Mouse (Mus musculus): ENCODE measurements around the gene Gm49388. TPM values are rescaled to one million over a fixed set of nuclear protein-coding genes. Genes with fewer than 3 reads are reported as not detected.

Gm49388 gene
- polyA plus RNA-seq, 1 experiment from 2014 or later: not detected

DNA sequence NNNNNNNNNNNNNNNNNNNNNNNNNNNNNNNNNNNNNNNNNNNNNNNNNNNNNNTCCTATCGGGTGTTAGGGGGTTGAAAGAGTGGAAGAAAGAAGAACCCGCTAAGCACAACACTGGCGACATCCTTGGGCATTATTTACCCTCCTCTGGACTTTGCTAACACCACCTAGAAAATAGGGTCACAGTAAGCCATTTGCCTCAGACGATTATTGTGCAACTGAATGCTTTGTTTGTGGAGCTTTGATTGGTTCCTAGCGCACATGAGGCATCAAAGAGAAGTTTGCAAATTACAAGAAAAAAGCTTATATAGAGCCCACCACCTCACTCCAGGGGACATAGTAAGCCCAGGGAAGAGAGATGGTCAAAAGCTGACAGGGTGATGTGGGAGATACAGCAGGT is 23.4 kb downstream of the Gm49388 start:
- H3K9ac ChIP-seq (ENCODE audit: low read length): no peak overlapping the region
- ATAC-seq (replicated peaks; ENCODE audit: low FRiP score) (no peak), DNase-seq (ENCODE audit: low spot score) (no peak)
- no peak overlapping the region for H3K27ac ChIP-seq (ENCODE audit: low read depth, low read length)
- H3K4me2 ChIP-seq (ENCODE audit: low read depth, low read length, severe bottlenecking): no peak overlapping the region
- no peaks in the 10 kb centered on the region for H3K4me1 ChIP-seq (replicated peaks; ENCODE audit: control insufficient read depth, insufficient read depth, low read length)
- H3K27me3 ChIP-seq (ENCODE audit: control insufficient read depth, insufficient read depth, low read length): no peaks in the 10 kb centered on the region
- H3K9me3 ChIP-seq (ENCODE audit: control insufficient read depth, low read length): no peaks in the 10 kb centered on the region
- H3K4me3 ChIP-seq (ENCODE audit: low read depth, low read length): no peak overlapping the region
- H3K36me3 ChIP-seq (ENCODE audit: control insufficient read depth, insufficient read depth, low read length): no peaks in the 10 kb centered on the region
- 64% methylated on average over 5 of the region's 5 CpGs for WGBS

DNA sequence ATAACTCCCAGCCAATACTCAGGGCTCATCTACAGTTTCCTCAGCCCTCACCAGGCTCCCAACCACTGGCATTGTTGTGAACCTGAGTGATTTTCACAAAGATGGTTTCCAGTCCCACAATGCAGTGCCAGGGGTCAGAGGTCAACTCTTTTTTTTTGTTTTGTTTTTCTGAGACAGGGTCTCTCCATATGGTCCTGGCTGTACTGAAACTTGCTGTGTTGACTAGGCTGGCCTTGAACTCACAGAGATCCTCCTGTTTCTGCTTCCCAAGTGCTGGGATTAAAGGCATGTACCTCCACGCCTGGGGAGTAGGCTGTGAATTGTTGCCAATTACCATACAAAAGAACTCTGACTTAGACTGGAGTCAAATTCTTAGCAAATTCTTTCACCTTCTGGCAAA is 24.4 kb downstream of the Gm49388 start:
- Histone ChIP-seq H3K9ac (ENCODE audit: low read length) (no peak overlapping the region), H3K4me1 (replicated peaks; ENCODE audit: control insufficient read depth, insufficient read depth, low read length) (no peaks in the 10 kb centered on the region), H3K36me3 (ENCODE audit: control insufficient read depth, insufficient read depth, low read length) (no peaks in the 10 kb centered on the region), H3K27ac (ENCODE audit: low read depth, low read length) (no peak overlapping the region), H3K4me2 (ENCODE audit: low read depth, low read length, severe bottlenecking) (no peak overlapping the region), H3K9me3 (ENCODE audit: control insufficient read depth, low read length) (no peaks in the 10 kb centered on the region), H3K4me3 (ENCODE audit: low read depth, low read length) (no peak overlapping the region), H3K27me3 (ENCODE audit: control insufficient read depth, insufficient read depth, low read length) (no peaks in the 10 kb centered on the region)
- no peak for DNase-seq (ENCODE audit: low spot score)
- WGBS: 85% methylated on average over 1 of the region's 1 CpGs
- ATAC-seq (replicated peaks; ENCODE audit: low FRiP score): no peak

DNA sequence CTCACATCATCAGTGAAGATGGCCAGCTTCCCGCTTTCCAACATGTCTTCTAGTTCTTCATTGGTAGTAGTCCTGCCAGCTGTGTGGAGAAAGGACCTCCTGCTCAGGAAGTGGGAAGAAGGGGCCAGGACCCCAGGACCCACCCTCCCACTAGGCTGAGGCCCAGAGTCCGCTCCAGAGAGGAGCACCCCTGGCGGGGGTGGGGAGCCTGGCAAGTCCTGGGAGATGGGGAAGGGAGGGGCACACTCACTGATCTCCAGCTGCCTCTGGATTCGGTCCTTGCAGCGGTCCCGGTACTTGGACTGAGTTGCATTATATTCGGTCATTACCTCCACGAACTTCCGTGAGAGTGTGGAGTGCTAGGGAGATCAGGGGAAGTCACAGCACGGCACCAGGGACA is 25.2 kb downstream of the Gm49388 start:
- Histone ChIP-seq H3K9ac (ENCODE audit: low read length) (no peak overlapping the region), H3K4me1 (replicated peaks; ENCODE audit: control insufficient read depth, insufficient read depth, low read length) (no peaks in the 10 kb centered on the region), H3K27ac (ENCODE audit: low read depth, low read length) (no peak overlapping the region), H3K4me2 (ENCODE audit: low read depth, low read length, severe bottlenecking) (no peak overlapping the region), H3K27me3 (ENCODE audit: control insufficient read depth, insufficient read depth, low read length) (no peaks in the 10 kb centered on the region), H3K36me3 (ENCODE audit: control insufficient read depth, insufficient read depth, low read length) (no peaks in the 10 kb centered on the region), H3K4me3 (ENCODE audit: low read depth, low read length) (no peak overlapping the region), H3K9me3 (ENCODE audit: control insufficient read depth, low read length) (no peaks in the 10 kb centered on the region)
- ATAC-seq (replicated peaks; ENCODE audit: low FRiP score) (no peak), DNase-seq (ENCODE audit: low spot score) (no peak)
- 81% methylated on average over 10 of the region's 10 CpGs for WGBS

DNA sequence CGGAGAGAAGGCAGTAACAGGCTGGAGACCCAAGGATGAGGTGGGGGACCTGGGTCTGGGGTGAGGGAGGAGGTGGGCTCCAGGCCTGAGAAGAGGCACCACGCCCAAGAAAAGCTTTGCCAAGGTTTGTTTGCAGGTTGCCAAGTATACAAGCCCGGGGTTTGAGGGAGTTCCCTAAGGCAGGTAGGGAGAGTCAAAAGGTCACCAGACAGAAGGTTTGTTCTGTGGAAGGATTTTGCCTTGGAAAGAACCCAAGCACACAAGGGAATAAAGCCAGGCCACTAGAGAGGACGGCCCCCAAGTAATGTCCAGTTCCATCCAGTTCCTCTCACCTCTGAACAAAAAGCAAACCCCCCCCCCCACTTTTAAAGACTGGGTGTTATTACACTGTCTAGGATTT is 25.8 kb downstream of the Gm49388 start:
- Histone ChIP-seq H3K27me3 (ENCODE audit: control insufficient read depth, insufficient read depth, low read length) (no peaks in the 10 kb centered on the region), H3K9ac (ENCODE audit: low read length) (no peak overlapping the region), H3K9me3 (ENCODE audit: control insufficient read depth, low read length) (no peaks in the 10 kb centered on the region), H3K4me2 (ENCODE audit: low read depth, low read length, severe bottlenecking) (no peak overlapping the region), H3K36me3 (ENCODE audit: control insufficient read depth, insufficient read depth, low read length) (no peaks in the 10 kb centered on the region), H3K27ac (ENCODE audit: low read depth, low read length) (no peak overlapping the region), H3K4me1 (replicated peaks; ENCODE audit: control insufficient read depth, insufficient read depth, low read length) (no peaks in the 10 kb centered on the region), H3K4me3 (ENCODE audit: low read depth, low read length) (no peak overlapping the region)
- no peak for DNase-seq (ENCODE audit: low spot score)
- 87% methylated on average over 4 of the region's 4 CpGs for WGBS
- no peak for ATAC-seq (replicated peaks; ENCODE audit: low FRiP score)

DNA sequence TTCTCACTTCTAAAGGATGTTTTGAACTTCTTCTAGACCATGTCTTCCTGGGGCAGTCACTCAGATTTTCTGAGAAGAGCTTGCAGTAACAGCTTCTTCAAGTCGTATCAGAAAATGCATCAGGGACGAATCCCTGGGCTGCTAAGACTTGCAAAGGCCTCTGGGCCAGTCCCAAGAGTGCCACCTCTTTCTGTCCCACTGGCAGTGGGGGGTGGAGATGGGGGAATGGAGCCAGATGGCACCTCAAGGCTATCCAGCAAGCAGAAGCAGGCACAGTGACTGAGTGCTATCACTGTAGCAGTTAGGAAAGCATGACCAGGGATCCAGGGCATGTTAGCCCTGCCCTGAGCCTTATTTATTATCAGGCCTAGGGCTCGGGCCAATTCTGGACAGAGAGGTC is 26.9 kb downstream of the Gm49388 start:
- WGBS: 90% methylated on average over 3 of the region's 3 CpGs
- no peaks in the 10 kb centered on the region for H3K36me3 ChIP-seq (ENCODE audit: control insufficient read depth, insufficient read depth, low read length)

DNA sequence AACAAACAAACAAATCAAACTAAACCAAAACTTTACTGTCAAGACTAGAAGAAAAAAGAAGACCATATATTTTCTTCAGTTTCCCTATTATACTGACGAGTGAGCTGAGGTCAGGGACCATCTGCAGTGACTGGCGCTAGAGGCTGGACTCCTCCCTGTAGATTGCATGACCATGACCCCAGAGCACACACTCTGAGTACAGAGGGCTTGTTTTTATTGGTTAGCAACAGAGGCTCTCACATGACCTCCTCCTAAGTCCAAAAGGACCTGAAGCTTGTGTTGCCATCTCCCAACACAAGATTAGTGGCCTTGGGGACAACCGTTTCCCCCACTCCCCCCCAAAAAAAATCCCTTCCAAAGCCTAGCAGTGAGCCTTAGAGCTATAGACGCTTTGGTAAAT is 28.4 kb downstream of the Gm49388 start:
- no peaks in the 10 kb centered on the region for H3K27me3 ChIP-seq (ENCODE audit: control insufficient read depth, insufficient read depth, low read length)
- no peak overlapping the region for H3K4me3 ChIP-seq (ENCODE audit: low read depth, low read length)
- H3K4me1 ChIP-seq (replicated peaks; ENCODE audit: control insufficient read depth, insufficient read depth, low read length): no peaks in the 10 kb centered on the region
- no peaks in the 10 kb centered on the region for H3K9me3 ChIP-seq (ENCODE audit: control insufficient read depth, low read length)
- no peak overlapping the region for H3K27ac ChIP-seq (ENCODE audit: low read depth, low read length)
- H3K9ac ChIP-seq (ENCODE audit: low read length): no peak overlapping the region
- WGBS: 92% methylated on average over 4 of the region's 4 CpGs
- DNase-seq (ENCODE audit: low spot score) (no peak), ATAC-seq (replicated peaks; ENCODE audit: low FRiP score) (no peak)
- no peak overlapping the region for H3K4me2 ChIP-seq (ENCODE audit: low read depth, low read length, severe bottlenecking)
- no peaks in the 10 kb centered on the region for H3K36me3 ChIP-seq (ENCODE audit: control insufficient read depth, insufficient read depth, low read length)

More for the DNA sequence above, 26.9 kb downstream of the Gm49388 start:
- no peak for ATAC-seq (replicated peaks; ENCODE audit: low FRiP score)
- no peaks in the 10 kb centered on the region for H3K9me3 ChIP-seq (ENCODE audit: control insufficient read depth, low read length)
- no peak overlapping the region for H3K4me2 ChIP-seq (ENCODE audit: low read depth, low read length, severe bottlenecking)
- H3K4me1 ChIP-seq (replicated peaks; ENCODE audit: control insufficient read depth, insufficient read depth, low read length): no peaks in the 10 kb centered on the region
- H3K4me3 ChIP-seq (ENCODE audit: low read depth, low read length): no peak overlapping the region
- no peak for DNase-seq (ENCODE audit: low spot score)
- no peak overlapping the region for H3K27ac ChIP-seq (ENCODE audit: low read depth, low read length)
- H3K9ac ChIP-seq (ENCODE audit: low read length): no peak overlapping the region
- no peaks in the 10 kb centered on the region for H3K27me3 ChIP-seq (ENCODE audit: control insufficient read depth, insufficient read depth, low read length)

DNA sequence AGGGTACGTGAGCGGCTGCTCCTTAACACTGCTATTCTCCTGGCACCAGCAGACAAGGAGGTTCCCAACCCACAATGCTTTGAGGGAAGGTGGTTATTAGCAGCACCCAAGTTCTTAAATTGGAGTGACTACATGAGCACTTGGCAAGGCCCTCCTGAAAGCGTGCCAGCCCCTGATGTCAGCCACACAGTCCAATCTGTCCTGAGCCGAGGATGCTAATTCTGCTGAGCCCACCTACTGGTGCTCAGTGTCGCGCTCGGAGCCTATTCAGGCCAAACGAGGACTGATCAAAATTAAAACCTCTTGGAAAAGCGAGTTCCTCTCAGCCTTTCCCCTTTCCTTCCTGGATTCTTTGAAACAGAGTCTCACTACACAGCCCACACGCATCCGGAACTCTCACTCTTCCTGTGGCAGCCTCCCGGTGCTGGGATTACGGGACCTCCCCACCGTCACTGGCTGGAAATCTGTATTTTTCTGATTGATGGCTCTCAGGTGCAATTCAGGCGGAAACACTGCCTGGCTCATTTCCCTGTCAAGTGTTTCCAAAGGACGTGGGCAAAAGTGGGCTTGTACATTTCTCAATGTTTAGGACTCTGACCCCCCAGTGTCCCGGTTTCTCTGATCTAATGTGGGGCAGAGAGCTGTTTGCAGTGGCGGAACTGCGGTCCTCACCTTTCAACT is 29.0 kb downstream of the Gm49388 start:
- Histone ChIP-seq H3K36me3 (ENCODE audit: control insufficient read depth, insufficient read depth, low read length) (no peaks in the 10 kb centered on the region), H3K4me3 (ENCODE audit: low read depth, low read length) (no peak overlapping the region), H3K9me3 (ENCODE audit: control insufficient read depth, low read length) (no peaks in the 10 kb centered on the region), H3K27me3 (ENCODE audit: control insufficient read depth, insufficient read depth, low read length) (no peaks in the 10 kb centered on the region), H3K4me1 (replicated peaks; ENCODE audit: control insufficient read depth, insufficient read depth, low read length) (no peaks in the 10 kb centered on the region), H3K4me2 (ENCODE audit: low read depth, low read length, severe bottlenecking) (no peak overlapping the region), H3K9ac (ENCODE audit: low read length) (no peak overlapping the region), H3K27ac (ENCODE audit: low read depth, low read length) (no peak overlapping the region)
- WGBS: 89% methylated on average over 19 of the region's 19 CpGs
- no peak for DNase-seq (ENCODE audit: low spot score)
- no peak for ATAC-seq (replicated peaks; ENCODE audit: low FRiP score)

DNA sequence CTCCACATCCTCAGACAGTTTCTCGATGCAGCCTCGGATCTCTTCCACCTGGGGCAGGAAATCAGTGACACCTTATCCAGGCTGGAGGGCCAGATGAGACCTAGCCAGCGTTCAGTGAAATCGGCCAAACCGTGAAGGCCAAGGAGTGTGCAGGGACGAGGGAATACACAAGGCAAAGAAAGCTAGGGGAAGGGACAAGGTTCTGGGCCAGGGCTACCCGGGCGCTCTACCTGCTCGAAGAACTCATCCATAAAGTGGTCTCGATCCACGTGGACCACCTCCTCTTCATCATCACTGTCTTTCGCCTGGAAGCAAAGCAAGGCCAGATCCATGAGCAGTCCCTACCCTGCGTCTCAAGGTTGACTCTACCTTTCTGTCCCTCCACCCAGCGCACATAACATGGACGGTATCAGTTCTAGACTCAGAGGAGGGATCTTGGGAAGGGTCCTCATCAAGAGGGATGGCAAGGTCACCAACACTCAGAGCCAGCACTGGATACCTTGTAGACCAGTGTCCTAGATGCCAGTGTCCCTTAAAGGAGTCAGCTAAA is 29.8 kb downstream of the Gm49388 start:
- DNase-seq (ENCODE audit: low spot score) (no peak), ATAC-seq (replicated peaks; ENCODE audit: low FRiP score) (no peak)
- Histone ChIP-seq H3K4me1 (replicated peaks; ENCODE audit: control insufficient read depth, insufficient read depth, low read length) (no peaks in the 10 kb centered on the region), H3K4me3 (ENCODE audit: low read depth, low read length) (no peak overlapping the region), H3K9ac (ENCODE audit: low read length) (no peak overlapping the region), H3K4me2 (ENCODE audit: low read depth, low read length, severe bottlenecking) (no peak overlapping the region), H3K9me3 (ENCODE audit: control insufficient read depth, low read length) (no peaks in the 10 kb centered on the region), H3K27me3 (ENCODE audit: control insufficient read depth, insufficient read depth, low read length) (no peaks in the 10 kb centered on the region), H3K27ac (ENCODE audit: low read depth, low read length) (no peak overlapping the region), H3K36me3 (ENCODE audit: control insufficient read depth, insufficient read depth, low read length) (no peaks in the 10 kb centered on the region)
- WGBS: 95% methylated on average over 15 of the region's 15 CpGs
